Mouse (Mus musculus): ENCODE data around the gene Tuft1. TPM values are rescaled to one million over a fixed set of nuclear protein-coding genes. Genes with fewer than 3 reads are reported as not detected.

The Tuft1 gene
- total RNA-seq, 2 experiments from 2014 or later: 1.3 to 1.6 TPM

DNA sequence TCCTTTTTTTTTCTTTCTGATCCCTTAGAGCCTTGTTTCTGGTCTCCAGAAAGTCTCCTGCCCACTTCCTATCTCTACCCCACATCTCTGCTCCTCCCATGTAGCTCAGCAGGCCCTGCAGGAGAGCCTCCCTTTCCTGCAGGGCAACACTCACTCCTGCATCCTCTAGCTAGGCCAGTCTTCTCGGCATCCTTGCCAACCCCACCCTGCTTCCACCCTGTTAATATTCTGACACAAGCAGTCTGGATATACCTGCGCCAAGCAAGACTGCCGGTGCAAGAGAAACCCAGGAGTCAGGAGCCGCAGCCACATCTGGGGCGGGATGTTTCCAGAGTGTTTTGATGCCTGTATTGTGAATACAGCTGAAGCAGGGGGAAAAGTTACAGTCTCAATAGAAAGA, 46.8 kb downstream of the Tuft1 start:
- no peak for DNase-seq (ENCODE audit: low spot score in 2 of 2)
- intact Hi-C loops (cut with DNase I): loop anchor here (10.0 kb wide), 1 partner anchor 93 kb away; no protein-coding TSS in a partner anchor

DNA sequence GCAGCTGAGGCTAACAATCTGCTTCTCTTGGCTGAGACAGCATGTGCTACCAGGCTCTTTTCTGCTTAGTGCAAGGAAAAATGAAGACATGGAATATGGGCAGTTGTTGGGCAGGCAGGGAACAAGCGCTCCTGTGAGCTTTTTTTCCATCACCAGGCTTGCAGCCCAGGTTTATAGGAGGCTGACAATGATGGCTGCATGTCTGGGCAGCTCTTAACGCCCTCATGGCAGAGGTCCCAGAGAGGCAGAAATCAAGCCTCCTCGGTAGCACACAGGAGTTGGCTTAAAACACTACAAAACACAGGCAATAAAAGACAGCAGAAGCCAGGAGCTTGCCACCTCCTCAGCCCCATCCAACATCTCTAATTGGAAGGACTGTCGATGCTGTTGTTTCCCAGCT, 47.3 kb downstream of the Tuft1 start:
- intact Hi-C loops (cut with DNase I): loop anchor here (10.0 kb wide), 1 partner anchor 93 kb away; no protein-coding TSS in a partner anchor
- peak; percentile 5 to 12 for DNase-seq (ENCODE audit: low spot score in 2 of 2)

DNA sequence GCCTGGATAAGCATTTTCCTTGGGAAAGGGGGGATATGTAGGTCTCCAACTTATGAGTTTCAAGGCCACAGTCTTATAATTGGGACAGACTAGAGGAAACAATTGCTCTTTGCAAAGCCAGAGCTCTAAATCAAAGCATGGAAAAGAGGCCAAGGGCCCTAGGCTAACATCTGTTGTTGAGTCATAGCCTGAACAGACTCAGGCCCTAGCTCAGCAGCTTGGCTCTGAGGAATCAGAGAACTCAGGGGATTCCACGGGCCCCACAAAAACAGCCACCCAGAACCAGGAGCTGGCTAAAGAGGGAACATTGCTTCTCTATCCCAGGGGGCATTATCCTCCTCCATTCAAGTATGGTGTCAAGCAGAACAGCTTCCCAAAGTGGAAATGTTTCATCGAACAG, 48.1 kb downstream of the Tuft1 start:
- intact Hi-C loops (cut with DNase I): loop anchor here (10.0 kb wide), 1 partner anchor 94 kb away; no protein-coding TSS in a partner anchor
- peak in 1 of 2 experiments; percentile 10 for DNase-seq (ENCODE audit: low spot score in 2 of 2)

DNA sequence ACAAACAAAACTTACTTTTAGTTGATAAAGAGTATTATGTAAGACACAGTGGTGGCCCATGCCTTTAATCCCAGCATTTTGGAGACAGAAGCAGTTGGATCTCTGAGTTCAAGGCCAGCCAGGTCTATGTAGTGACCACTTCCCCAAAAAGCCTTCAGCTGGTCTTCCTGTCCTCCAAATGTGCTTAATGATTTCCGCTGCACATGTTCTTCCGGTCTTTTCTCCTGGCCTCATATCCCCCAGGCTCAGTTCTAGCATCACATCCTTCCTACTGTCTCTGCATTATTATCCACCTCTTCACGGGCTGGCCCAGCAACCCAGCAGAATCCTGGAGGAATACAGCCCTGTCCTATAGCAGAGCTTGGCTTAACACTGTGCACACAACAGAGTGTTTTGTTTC, 49.1 kb downstream of the Tuft1 start:
- DNase-seq (ENCODE audit: low spot score in 2 of 2): no peak
- intact Hi-C loops (cut with DNase I): loop anchor here (10.0 kb wide), 1 partner anchor 95 kb away; no protein-coding TSS in a partner anchor

DNA sequence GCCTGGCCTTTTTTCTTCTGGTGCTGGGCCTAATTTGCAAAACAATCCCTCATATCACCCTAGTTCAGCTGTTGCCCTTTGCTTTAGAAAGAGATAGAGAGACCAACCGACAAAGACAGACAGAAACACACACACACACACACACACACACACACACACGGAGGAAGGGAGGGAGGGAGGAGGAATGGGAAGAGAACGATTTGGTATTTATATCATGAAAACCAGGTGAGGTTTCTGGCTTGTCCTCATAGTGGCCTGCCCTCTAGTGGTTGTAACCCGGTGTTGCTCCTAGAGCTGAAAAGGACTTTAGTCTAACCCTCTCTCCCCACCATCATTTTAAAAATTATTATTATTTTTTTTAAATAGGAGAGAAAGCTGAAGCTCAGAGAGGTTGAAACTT, 56.7 kb downstream of the Tuft1 start:
- intact Hi-C loops (cut with DNase I): loop anchor here (2.0 to 5.0 kb wide), 2 partner anchors 145 to 235 kb away; no protein-coding TSS in a partner anchor
- peak; percentile 36 to 46 for DNase-seq (ENCODE audit: low spot score in 2 of 2)

DNA sequence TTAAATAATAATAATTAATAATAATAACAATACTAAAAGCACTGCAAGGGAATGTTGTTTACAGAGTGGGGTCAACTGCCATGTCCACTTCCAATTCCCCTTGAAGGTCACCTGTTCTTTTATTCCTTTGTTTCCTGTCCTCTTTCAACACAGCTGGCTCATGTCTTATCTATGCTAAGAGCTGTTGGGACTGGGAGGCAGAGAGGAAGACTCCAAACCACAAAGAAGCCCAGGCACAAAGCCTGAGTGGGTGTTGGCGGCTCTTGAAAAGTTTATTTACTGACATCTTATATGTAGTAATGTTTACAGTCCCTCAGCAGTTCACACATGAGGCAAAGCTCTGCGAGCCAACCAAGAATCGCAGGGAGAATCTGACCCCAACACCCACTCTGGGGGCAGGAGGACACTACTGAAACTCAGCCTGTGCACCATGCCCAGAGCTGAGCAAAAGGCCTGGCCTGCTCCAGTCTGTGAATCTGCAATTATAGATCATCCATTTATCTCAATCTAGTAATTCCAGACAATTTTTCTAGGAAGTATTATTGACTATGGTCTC, 61.4 kb downstream of the Tuft1 start:
- intact Hi-C loops (cut with DNase I): no loop called here
- no peak for DNase-seq (ENCODE audit: low spot score in 2 of 2)

DNA sequence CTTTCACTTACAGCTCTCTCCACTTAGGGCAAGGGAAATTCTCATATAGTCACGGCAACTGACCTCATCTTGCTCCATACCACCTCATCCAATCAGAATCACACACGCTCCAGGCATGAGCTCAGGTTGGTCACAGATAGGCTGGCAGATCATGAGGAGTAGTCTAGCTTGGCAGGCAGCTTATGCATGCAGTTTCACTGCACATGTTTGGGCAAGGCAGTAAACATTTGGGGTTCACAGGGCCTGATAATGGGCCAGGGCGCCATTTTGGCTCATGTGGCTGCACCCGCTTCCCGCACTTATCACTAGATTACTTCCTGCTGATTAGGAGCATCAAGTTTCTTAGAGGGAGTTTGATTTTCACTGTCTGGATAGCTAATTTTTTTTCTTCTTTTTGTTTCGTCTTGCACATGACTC, 62.8 kb downstream of the Tuft1 start:
- intact Hi-C loops (cut with DNase I): no loop called here
- DNase-seq (ENCODE audit: low spot score in 2 of 2): no peak

DNA sequence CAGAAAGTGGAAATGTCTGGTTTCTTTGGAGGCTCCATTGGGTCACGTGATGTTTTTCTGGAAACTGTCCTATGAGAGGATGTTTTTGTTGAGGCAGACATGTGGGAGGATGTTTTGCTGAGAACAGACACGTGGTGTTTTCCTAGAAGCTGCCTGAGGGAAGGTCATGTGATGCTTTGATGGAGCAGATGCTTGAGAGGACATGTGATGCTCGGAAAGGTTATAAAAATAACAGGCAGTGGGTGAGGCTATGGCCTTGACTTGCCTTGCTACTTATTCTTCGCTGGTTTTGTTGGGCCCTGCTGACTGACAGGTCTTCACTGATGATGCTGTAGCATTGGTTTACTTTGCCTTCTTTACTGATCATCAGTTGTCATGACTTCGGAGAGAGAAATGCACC, 67.6 kb downstream of the Tuft1 start:
- no peak for DNase-seq (ENCODE audit: low spot score in 2 of 2)
- intact Hi-C loops (cut with DNase I): no loop called here

DNA sequence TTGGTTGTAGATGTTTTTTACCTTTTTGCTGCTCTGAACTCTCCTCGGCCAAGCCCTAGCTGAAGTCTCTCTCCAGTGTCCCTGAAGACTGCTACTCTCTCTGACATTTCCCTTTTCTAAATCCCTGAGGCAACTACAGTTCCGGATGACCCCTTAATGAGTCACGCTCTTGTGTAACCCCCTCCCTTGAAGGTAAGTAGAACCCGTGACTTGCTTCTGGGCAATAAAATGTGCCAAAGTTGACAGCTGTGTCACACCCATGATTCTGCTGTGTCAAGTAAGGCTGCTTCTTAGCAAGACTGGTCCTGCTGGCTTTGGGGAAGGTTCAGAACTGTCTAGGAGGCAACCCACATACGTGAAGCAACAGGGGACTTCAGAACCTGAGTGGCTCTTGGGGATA, 70.7 kb downstream of the Tuft1 start:
- intact Hi-C loops (cut with DNase I): no loop called here
- DNase-seq (ENCODE audit: low spot score in 2 of 2): no peak

DNA sequence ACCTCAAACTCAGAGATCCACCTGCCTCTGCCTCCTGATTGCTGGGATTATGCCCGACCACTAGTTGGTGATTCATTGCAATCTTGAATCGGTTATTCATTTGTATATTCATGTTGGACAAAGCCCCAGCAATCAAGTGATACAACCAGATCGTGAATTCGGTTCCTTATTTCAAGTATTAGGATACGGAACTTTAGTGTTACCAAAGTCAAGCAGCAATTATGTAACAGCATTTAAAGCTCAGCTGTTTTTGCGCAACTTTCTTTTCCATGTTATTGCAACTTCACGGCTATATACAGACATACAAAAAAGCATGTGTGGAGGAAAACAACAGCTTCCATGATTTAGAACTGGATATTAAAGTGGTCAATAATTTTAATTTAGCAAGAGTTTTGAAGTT, 75.7 kb downstream of the Tuft1 start:
- DNase-seq (ENCODE audit: low spot score in 2 of 2): no peak
- intact Hi-C loops (cut with DNase I): loop anchor here (1.0 to 5.0 kb wide), 2 partner anchors 126 to 254 kb away; partner anchors contain the start of gene Pogz

DNA sequence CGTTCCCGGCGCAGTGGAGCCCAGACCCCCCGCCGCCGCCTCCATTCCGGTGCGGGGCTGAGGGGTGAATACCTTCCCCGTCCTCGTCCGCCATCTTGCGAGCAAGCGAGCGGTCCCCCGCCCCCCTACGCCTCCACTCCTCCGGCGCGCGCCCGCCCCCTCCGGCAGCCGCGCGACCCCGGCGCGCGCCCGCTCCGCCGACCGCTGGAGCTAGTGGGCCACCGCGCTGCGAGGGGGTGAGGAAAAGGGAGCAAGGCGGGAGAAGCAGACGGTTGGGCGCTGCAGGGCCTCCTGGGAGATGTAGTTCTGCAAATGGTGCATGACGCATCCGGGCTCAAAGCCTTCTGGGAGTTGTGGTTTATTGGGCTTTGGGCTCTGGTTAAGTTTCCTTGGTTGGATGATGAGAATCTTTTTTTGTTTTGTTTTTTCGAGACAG, 76.2 kb downstream of the Tuft1 start, which contains the start of gene Snx27:
Snx27 (minus strand) TSS at position 261 of the 436 bp plus-strand sequence.
- DNase-seq (ENCODE audit: low spot score in 2 of 2): peak; percentile 91 to 96
- intact Hi-C loops (cut with DNase I): loop anchor here (1.0 to 5.0 kb wide), 2 partner anchors 125 to 255 kb away; partner anchors contain the start of gene Pogz

DNA sequence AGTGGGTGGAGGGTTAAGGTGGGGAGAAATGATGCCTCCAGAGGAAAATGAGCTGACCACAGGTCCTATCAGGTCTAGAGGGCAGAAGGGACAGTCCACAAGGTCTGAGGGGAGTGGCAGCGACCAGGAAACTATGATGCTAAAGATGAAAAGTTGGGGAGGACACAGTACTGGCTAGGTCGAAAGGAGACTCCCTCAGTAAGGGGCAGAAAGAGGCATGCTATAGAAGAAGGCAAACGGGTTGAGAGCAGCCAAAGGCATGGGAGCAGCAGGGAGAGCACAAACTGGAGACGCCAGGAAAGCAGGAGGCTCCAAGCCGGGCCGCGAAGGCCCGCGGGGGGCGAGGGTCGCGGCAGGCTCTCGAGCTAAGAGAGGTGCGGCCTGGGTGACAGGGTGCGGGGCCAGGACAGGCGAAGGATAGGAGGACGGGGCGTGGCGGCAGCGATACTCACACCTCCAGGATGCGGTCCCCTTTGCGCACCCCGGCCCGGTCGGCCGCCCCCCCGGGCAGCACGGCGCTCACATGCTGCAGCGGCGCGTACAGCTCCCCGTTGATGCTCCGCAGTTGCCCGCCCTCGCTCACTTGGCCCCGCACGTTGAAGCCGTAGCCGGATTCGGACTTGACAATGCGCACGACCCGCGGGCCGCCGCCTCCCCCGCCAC, 76.7 kb downstream of the Tuft1 start:
- intact Hi-C loops (cut with DNase I): loop anchor here (1.0 to 5.0 kb wide), 2 partner anchors 125 to 255 kb away; partner anchors contain the start of gene Pogz

DNA sequence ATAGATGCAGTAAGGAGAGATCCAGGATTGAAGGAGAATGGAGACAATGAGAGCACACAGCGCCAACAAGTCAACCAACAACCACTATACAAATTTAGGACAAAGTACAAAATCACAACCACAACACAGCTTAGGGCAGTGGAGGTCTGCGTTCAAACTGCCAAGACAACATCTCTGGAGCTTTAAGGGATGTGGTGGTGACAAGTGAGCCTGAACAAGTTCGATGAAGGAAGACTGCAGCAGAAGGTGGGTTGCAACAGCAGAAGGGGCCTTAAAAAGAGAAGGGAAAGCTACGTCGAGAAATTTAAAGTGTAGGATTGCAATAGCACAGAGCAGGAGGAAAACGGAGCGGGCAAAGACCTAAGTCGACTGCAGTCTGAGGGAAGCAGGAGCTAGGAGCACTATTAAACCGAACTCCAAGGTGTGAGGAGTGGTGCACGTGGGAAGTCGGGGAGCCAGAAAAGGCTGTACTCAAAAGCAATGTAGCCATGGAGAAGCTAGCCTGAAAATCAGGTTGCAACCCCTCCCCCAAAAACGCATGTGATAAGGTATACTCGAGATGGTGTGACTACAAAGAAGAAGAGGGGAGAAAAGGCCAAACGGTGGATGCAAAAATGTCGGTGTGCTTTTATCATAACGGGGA, 77.4 kb downstream of the Tuft1 start:
- intact Hi-C loops (cut with DNase I): loop anchor here (5.0 kb wide), 1 partner anchor 124 kb away; no protein-coding TSS in a partner anchor

More for the DNA sequence above, 76.7 kb downstream of the Tuft1 start:
- DNase-seq (ENCODE audit: low spot score in 2 of 2): no peak

DNA sequence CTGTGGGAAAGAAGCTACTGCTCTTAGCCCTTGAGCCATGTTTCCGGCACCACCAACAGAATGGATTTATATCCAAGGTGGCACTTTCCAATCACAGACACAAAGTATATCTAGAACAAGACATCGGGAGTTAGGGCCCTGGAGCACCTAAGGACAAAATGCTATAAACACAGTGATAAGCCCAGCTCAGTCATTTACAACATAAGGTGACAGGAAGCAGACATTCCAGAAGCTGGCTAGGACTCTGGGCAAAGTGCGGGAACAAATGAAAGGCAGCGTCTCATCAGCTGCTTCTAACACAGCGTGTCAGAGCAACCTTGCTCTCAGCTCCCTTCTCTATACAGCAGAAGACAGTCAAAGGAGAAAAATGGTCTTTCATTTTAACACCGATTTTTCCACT, 84.2 kb downstream of the Tuft1 start:
- DNase-seq (ENCODE audit: low spot score in 2 of 2): no peak
- intact Hi-C loops (cut with DNase I): no loop called here

More for the DNA sequence above, 77.4 kb downstream of the Tuft1 start:
- DNase-seq (ENCODE audit: low spot score in 2 of 2): peak; percentile 40 to 42

DNA sequence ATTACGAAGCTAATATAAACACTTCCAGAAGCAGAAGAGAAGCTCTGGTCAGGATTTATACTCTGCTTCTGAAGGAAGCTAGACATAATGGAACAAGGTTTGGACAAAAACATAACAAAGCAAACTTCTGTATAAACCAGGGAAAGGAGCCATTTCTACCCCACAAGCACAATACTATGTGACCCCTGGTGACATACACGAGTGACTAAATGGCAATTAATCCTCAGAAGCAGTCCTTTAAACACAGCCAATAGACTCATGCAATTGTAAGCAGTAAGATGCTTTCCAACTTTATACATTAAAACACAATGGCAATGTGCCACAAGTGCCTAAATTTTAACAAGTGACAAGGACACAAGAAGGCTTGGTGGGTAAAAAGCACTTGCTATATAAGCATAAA, 91.4 kb downstream of the Tuft1 start:
- no peak for DNase-seq (ENCODE audit: low spot score in 2 of 2)
- intact Hi-C loops (cut with DNase I): no loop called here

DNA sequence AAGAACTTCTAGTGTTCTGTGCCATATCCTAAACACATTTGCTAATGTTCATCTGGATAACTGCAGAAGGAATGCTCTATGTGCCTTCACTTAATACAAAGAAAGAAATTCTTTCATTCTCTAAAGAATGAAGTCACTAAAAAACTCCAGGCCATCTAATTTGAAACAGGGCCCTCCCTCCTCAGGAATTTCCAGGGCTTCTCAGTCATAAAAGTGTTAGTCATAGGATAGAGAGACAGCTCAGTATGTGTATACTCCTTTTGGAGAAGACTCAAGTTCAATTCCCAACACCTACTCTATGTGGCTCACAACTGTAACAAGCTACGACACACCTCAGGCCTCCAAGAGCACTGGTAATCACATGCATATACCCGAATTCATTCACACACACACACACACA, 93.1 kb downstream of the Tuft1 start:
- intact Hi-C loops (cut with DNase I): no loop called here
- no peak for DNase-seq (ENCODE audit: low spot score in 2 of 2)

DNA sequence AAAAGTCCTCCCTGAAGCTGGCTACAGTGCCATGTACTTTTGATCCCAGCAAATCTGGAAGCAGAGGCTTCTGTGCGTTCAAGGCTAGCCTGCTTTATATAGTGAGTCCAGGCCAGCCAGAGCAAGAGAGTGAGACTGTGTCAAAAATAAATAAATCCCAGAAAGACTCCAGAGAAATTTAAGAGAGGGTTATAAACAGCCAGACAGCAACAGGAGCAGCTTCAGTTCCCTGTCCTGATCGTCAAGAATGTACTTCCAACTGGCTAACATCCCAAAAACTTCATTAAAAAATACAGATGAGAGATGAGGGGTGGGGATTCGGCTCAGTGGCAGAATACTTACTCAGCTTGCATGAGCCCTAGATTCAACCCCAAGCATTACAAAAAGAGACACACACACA, 93.5 kb downstream of the Tuft1 start:
- intact Hi-C loops (cut with DNase I): no loop called here
- DNase-seq (ENCODE audit: low spot score in 2 of 2): no peak

DNA sequence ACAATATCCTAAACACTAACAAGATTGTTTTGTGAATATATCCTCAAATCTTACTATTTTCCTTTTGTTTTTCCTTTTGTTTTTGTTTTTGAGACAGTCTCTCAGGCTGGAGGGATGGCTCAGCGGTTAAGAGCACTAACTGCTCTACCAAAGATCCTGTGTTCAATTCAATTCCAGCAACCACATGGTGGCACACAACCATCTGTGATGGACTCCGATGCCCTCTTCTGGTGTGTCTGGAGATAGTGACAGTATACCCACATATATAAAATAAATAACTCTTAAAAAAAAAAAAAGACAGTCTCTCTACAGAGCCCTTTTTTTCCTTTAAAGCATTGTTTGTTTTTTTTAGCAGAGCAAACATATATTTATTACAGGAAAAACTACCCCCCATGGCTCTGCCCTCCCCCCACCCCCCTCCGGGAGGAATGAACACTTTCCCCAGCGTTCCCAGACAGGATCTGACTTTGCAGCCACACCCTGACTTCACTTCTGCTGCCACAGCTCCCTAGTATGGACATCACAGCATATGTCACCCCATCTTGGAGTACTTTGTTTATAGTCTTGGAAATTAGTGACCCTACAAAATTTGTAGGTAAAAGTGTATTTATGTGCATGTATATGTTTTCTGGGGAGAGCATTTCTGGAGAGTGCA, 94.2 kb downstream of the Tuft1 start:
- no peak for DNase-seq (ENCODE audit: low spot score in 2 of 2)
- intact Hi-C loops (cut with DNase I): no loop called here

DNA sequence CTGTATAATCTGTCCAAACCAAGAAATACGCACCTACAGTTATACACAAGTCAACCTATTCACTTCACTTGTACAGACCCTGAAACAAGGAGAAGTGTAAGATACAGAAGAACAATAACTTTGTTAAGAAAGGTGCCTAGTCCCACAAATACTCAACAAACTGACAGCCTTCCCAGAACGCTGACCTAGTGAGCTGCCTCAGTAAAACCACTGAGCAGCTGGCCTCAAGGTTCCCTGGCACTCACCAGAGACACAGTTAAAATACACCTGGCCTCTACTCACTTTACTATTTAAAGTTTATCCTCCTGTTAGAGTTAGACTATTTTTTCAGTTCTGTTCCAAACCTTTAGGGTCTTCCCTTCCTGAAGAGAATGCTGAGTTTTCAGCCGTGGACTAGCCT, 95.5 kb downstream of the Tuft1 start:
- intact Hi-C loops (cut with DNase I): no loop called here
- DNase-seq (ENCODE audit: low spot score in 2 of 2): no peak

All from left cerebral cortex, postnatal 25 days (tissue).